In genomic region chr15:93227764-93228079, GRCm38 (mm10) we compare ENCODE assay signal across 9 mouse cellular contexts. TPM values are rescaled to one million over a fixed set of nuclear protein-coding genes. Genes with fewer than 3 reads are reported as not detected.
A peak's percentile ranks its signal among the peaks of the same experiment; 100 is the strongest.
DNase-seq lines count a peak whose midpoint lies in the region; ATAC-seq and TF ChIP-seq lines count a peak whose summit lies in the region.
"Had no signal": no experiment of that assay in that cellular context is flagged by ENCODE, and none has a peak within 500 bp of the region (broad histone marks: within the 10 kb centered on the region; RNA-seq: fewer than 3 reads in every experiment).

No protein-coding gene starts in this region.

- H3K4me2 ChIP-seq in hindbrain, postnatal 0 days (ENCODE audit: low read depth, low read length): no peak overlapping the region
- H3K4me2 ChIP-seq in neural tube, embryonic 14.5 days (ENCODE audit: low read depth, low read length): no peak overlapping the region
- H3K4me2 ChIP-seq: limb, embryonic 12.5 days had no signal

- WGBS in hindbrain, postnatal 0 days: 21% methylated on average over 6 of the region's 6 CpGs
- 26% methylated on average over 6 of the region's 6 CpGs for WGBS in neural tube, embryonic 14.5 days

- no peaks in the 10 kb centered on the region for H3K9me3 ChIP-seq in hindbrain, postnatal 0 days (ENCODE audit: low read length)
- no peaks in the 10 kb centered on the region for H3K9me3 ChIP-seq in neural tube, embryonic 14.5 days (ENCODE audit: control insufficient read depth, low read length)
- H3K9me3 ChIP-seq: limb, embryonic 12.5 days had no signal

- DNase-seq in heart, postnatal 10 days: peak; percentile 37 to 44
- DNase-seq in heart, adult 8-10 months (ENCODE audit: low spot score): no peak
- DNase-seq in R1 (ENCODE audit: low read depth, low spot score): peak; percentile 51
- DNase-seq in embryo, embryonic 9.5 days (ENCODE audit: extremely low spot score): peak; percentile 37
- peak; percentile 88 for DNase-seq in hindbrain, postnatal 0 days (ENCODE audit: low spot score)
- peak; percentile 67 for DNase-seq in left cerebral cortex, postnatal 4 days
- no peak for DNase-seq in gastrocnemius, postnatal 4 days (ENCODE audit: low spot score in 2 of 2)

- H3K27ac ChIP-seq in hindbrain, postnatal 0 days: no peak overlapping the region
- no peak overlapping the region for H3K27ac ChIP-seq in neural tube, embryonic 14.5 days (ENCODE audit: low read depth, low read length)
- H3K27ac ChIP-seq: limb, embryonic 12.5 days had no signal

- ATAC-seq in hindbrain, postnatal 0 days: peak; percentile 71
- peak; percentile 56; the same call in 1 of the 2 replicates for ATAC-seq in neural tube, embryonic 14.5 days (ENCODE audit: low read depth)

- H3K9ac ChIP-seq in hindbrain, postnatal 0 days (replicated peaks; ENCODE audit: low read length): no peak overlapping the region
- H3K9ac ChIP-seq in neural tube, embryonic 14.5 days (replicated peaks; ENCODE audit: low read depth, low read length): no peak overlapping the region
- H3K9ac ChIP-seq: limb, embryonic 12.5 days had no signal

- intact Hi-C loops in heart, postnatal 10 days (cut with DNase I): no loop called here
- intact Hi-C loops in left cerebral cortex, postnatal 4 days (cut with DNase I): no loop called here

- no peak overlapping the region for H3K4me3 ChIP-seq in hindbrain, postnatal 0 days (ENCODE audit: low read length)
- H3K4me3 ChIP-seq in neural tube, embryonic 14.5 days (ENCODE audit: low read depth, low read length): no peak overlapping the region
- H3K4me3 ChIP-seq: limb, embryonic 12.5 days had no signal

- no peaks in the 10 kb centered on the region for H3K27me3 ChIP-seq in hindbrain, postnatal 0 days (ENCODE audit: insufficient read depth, low read length)
- H3K27me3 ChIP-seq in neural tube, embryonic 14.5 days (ENCODE audit: control insufficient read depth, insufficient read depth, low read length): no peaks in the 10 kb centered on the region
- H3K27me3 ChIP-seq: limb, embryonic 12.5 days had no signal

- TF ChIP-seq CTCF in hindbrain, postnatal 0 days (IDR thresholded peaks at IDR 0.05; ENCODE audit: low read depth): peak; percentile 96

- no peaks in the 10 kb centered on the region for H3K36me3 ChIP-seq in hindbrain, postnatal 0 days (ENCODE audit: insufficient read depth, low read length)
- H3K36me3 ChIP-seq in neural tube, embryonic 14.5 days (ENCODE audit: control insufficient read depth, insufficient read depth, low read length): no peaks in the 10 kb centered on the region
- H3K36me3 ChIP-seq: limb, embryonic 12.5 days had no signal

- no peaks in the 10 kb centered on the region for H3K4me1 ChIP-seq in hindbrain, postnatal 0 days (ENCODE audit: insufficient read depth, low read length)
- no peaks in the 10 kb centered on the region; the same call in 1 of the 2 replicates for H3K4me1 ChIP-seq in neural tube, embryonic 14.5 days (ENCODE audit: control insufficient read depth, insufficient read depth, low read length)
- H3K4me1 ChIP-seq: limb, embryonic 12.5 days had no signal

RNA-seq across cellular contexts. Expression of gene Gxylt1, which starts 47.3 kb away (rescaled TPM):
- 10 to 100 TPM; 13.7 to 15.0 TPM for total RNA-seq in heart, postnatal 10 days (2021)
- 10 to 100 TPM in 3 of 4 experiments, 1 to 10 TPM in 1; 9.5 to 12.4 (median 11.0) TPM for total RNA-seq in heart, adult 8-10 months (2022)
- total RNA-seq in hindbrain, postnatal 0 days (2014; rRNA removed): 3.1 and 4.9 TPM in 2 replicates
- 3.9 and 4.0 TPM in 2 replicates for polyA plus RNA-seq in hindbrain, postnatal 0 days (2015; fragmentation: Nextera tagmentation; extraction: Ambion mirVana)
- 10 to 100 TPM; 12.9 to 14.7 TPM for total RNA-seq in left cerebral cortex, postnatal 4 days (2021)
- polyA plus RNA-seq in neural tube, embryonic 14.5 days (2014; fragmentation: Nextera tagmentation; extraction: Ambion mirVana): 5.8 and 7.6 TPM in 2 replicates
- total RNA-seq in gastrocnemius, postnatal 4 days (2021): 10 to 100 TPM; 13.7 to 15.3 TPM

Comparison
In these comparisons a context has a peak if more than half of its experiments do, and no peak if none do; other contexts are left out.
1. DNase-seq: peak in heart, postnatal 10 days (2 of 2), R1 (single experiment), embryo, embryonic 9.5 days (single experiment), hindbrain, postnatal 0 days (single experiment) and left cerebral cortex, postnatal 4 days (single experiment); none in heart, adult 8-10 months (single experiment) and gastrocnemius, postnatal 4 days (0 of 2).